Mouse (Mus musculus): ENCODE measurements around the gene Tlr9. TPM values are rescaled to one million over a fixed set of nuclear protein-coding genes. Genes with fewer than 3 reads are reported as not detected.

Gene Tlr9
- polyA plus RNA-seq, 1 experiment, result not detected

- H3K4me1 ChIP-seq (ENCODE audit: control insufficient read depth, insufficient read depth, low read length), result peaks cover 10% of the 10 kb centered on the region
- TF ChIP-seq POLR2A (IDR thresholded peaks at IDR 0.05; ENCODE audit: insufficient read depth, low read depth, low read length) (no peak), CTCF (IDR thresholded peaks at IDR 0.05; ENCODE audit: insufficient read depth, low read depth, low read length) (no peak)
- no peak overlapping the region for H3K27ac ChIP-seq (ENCODE audit: insufficient read depth, low read depth, low read length)
- 64% methylated on average over 24 of the region's 24 CpGs for WGBS
- peak overlapping the region; percentile 44 for H3K4me3 ChIP-seq (ENCODE audit: insufficient read depth, low read depth, low read length)
Measured at GRCm38 (mm10) chr9:106225469-106226150, 3.2 kb downstream of the Tlr9 start.

DNA sequence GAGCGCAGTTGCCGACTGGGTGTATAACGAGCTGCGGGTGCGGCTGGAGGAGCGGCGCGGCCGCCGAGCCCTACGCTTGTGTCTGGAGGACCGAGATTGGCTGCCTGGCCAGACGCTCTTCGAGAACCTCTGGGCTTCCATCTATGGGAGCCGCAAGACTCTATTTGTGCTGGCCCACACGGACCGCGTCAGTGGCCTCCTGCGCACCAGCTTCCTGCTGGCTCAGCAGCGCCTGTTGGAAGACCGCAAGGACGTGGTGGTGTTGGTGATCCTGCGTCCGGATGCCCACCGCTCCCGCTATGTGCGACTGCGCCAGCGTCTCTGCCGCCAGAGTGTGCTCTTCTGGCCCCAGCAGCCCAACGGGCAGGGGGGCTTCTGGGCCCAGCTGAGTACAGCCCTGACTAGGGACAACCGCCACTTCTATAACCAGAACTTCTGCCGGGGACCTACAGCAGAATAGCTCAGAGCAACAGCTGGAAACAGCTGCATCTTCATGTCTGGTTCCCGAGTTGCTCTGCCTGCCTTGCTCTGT lies 3.8 kb downstream of the Tlr9 start:
- TF ChIP-seq POLR2A (IDR thresholded peaks at IDR 0.05; ENCODE audit: insufficient read depth, low read depth, low read length) (0 out of 2 replicates have a peak, but pooled peaks have one; percentile 16), CTCF (IDR thresholded peaks at IDR 0.05; ENCODE audit: insufficient read depth, low read depth, low read length) (peak; percentile 29; the same call in 1 of the 2 replicates)
- no peak overlapping the region for H3K27ac ChIP-seq (ENCODE audit: insufficient read depth, low read depth, low read length)

DNA sequence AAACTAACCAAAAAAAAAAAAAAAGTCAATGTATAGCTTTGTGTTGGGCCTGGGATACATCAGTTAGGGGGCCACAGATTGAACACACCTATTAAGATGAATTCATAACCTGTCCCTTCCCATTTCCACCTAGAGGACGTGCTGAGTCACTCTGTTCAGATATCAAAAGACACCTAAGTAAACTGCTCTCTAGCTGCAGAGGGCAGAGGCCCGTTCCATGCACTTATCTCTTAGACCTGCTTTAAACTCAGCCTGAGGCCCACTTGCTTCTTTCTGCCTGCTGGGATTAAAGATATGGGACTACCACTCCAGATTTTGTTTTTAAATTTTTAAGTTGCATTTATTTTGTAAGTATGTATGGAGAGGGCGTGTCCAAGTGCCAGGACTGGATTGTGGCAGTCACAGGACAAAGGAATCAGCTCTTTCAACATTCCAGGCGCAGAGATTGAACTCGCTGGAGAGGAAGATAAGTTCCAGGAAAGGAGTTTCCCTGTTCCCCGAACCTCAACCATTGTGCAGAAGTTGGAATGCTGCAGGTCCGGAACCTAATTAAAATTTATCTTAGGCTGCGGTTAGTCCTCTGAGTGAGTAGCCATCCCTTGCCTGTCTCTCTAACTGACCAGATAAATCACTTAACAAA lies 5.5 kb downstream of the Tlr9 start:
- peaks cover 10% of the 10 kb centered on the region for H3K4me1 ChIP-seq (ENCODE audit: control insufficient read depth, insufficient read depth, low read length)
- TF ChIP-seq CTCF (IDR thresholded peaks at IDR 0.05; ENCODE audit: insufficient read depth, low read depth, low read length), result no peak
- TF ChIP-seq POLR2A (IDR thresholded peaks at IDR 0.05; ENCODE audit: insufficient read depth, low read depth, low read length), result no peak
- no peak overlapping the region for H3K27ac ChIP-seq (ENCODE audit: insufficient read depth, low read depth, low read length)
- WGBS, result 85% methylated on average over 8 of the region's 8 CpGs
- no peak overlapping the region for H3K4me3 ChIP-seq (ENCODE audit: insufficient read depth, low read depth, low read length)

More for the DNA sequence above, 3.8 kb downstream of the Tlr9 start:
- 7% methylated on average over 34 of the region's 34 CpGs for WGBS
- peak overlapping the region; percentile 44 for H3K4me3 ChIP-seq (ENCODE audit: insufficient read depth, low read depth, low read length)
- peaks cover 10% of the 10 kb centered on the region for H3K4me1 ChIP-seq (ENCODE audit: control insufficient read depth, insufficient read depth, low read length)

DNA sequence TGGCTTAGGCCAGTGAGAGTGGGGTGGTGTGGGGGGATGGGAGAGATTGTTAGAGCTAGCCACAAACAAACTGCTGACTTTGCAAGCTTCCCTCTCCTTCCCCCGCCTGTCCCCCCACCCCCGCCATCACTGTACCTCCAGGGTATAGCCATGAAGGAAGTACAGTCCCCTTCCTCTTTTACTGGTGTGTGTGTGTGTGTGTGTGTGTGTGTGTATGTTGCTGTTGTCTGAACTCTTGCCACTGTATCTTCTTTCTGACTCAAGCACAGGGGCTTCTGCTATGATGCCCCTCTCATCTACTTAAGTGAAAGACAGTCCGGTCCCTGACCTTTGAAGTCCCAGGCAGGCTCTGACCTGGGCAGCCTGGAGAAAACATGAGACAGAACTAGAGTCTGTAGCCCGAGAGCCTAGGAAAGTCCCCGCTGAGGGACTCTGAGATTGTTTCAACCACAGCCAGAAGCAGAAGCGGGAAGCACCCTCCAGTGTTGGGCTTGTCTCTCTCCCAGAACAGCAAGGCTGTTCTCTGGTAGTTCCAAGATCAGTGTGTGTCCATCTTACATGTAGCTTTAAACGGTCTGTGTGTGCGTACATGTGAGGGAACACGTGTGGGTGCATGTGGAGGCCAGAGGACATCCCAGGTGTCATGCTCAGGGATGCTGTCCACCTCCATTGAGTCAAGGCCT lies 7.8 kb downstream of the Tlr9 start:
- no peak overlapping the region for H3K4me3 ChIP-seq (ENCODE audit: insufficient read depth, low read depth, low read length)
- H3K27ac ChIP-seq (ENCODE audit: insufficient read depth, low read depth, low read length), result no peak overlapping the region; the same call in 1 of the 2 replicates
- H3K4me1 ChIP-seq (ENCODE audit: control insufficient read depth, insufficient read depth, low read length), result peaks cover 18% of the 10 kb centered on the region
- TF ChIP-seq POLR2A (IDR thresholded peaks at IDR 0.05; ENCODE audit: insufficient read depth, low read depth, low read length) (no peak), CTCF (IDR thresholded peaks at IDR 0.05; ENCODE audit: insufficient read depth, low read depth, low read length) (no peak)
- 85% methylated on average over 9 of the region's 9 CpGs for WGBS

DNA sequence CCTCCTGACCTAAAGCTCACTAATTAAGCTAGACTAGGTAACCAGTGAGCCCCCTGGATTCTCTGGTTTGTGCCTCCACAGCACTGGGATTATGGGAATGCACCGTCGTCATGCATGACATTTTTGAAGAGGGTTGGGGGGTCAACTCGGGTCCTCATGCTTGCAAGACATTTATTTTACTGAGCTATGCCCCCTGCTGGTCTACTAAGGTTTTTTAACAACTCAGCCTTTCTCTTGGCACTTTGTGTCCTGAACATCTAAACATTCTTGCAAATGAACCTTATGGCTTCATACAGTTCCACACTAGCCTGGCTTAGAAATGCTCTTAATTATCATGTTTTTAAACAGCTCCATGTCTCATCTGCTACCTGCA lies 8.3 kb downstream of the Tlr9 start:
- 55% methylated on average over 3 of the region's 3 CpGs for WGBS
- H3K27ac ChIP-seq (ENCODE audit: insufficient read depth, low read depth, low read length), result no peak overlapping the region; the same call in 1 of the 2 replicates
- H3K4me1 ChIP-seq (ENCODE audit: control insufficient read depth, insufficient read depth, low read length), result peaks cover 20% of the 10 kb centered on the region
- TF ChIP-seq POLR2A (IDR thresholded peaks at IDR 0.05; ENCODE audit: insufficient read depth, low read depth, low read length) (no peak), CTCF (IDR thresholded peaks at IDR 0.05; ENCODE audit: insufficient read depth, low read depth, low read length) (no peak; the same call in 1 of the 2 replicates)
- no peak overlapping the region for H3K4me3 ChIP-seq (ENCODE audit: insufficient read depth, low read depth, low read length)

DNA sequence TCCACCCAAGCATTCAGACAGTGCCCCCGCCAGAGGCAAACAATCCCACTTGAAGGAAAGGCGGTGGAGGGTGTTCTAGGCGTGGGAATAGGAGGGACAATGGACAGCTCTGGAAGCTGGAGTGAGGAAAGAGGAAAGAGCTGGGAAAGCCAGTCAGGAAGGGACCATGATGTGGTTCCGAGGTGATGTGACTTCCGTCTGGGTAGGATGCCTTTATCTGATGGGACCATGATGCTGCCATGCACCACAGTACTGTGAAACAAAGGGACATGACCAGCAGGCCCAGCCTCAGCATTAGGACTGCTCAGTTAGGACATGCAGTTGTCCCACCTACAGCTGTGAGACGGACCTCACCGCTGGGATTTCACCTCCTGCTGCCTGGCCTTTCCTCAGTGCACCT lies 8.8 kb downstream of the Tlr9 start:
- Histone ChIP-seq H3K4me3 (ENCODE audit: insufficient read depth, low read depth, low read length) (no peak overlapping the region), H3K27ac (ENCODE audit: insufficient read depth, low read depth, low read length) (no peak overlapping the region), H3K4me1 (ENCODE audit: control insufficient read depth, insufficient read depth, low read length) (peaks cover 18% of the 10 kb centered on the region)
- TF ChIP-seq POLR2A (IDR thresholded peaks at IDR 0.05; ENCODE audit: insufficient read depth, low read depth, low read length), result no peak
- TF ChIP-seq CTCF (IDR thresholded peaks at IDR 0.05; ENCODE audit: insufficient read depth, low read depth, low read length), result no peak
- 84% methylated on average over 7 of the region's 7 CpGs for WGBS

- TF ChIP-seq POLR2A (IDR thresholded peaks at IDR 0.05; ENCODE audit: insufficient read depth, low read depth, low read length), result no peak
- no peak for TF ChIP-seq CTCF (IDR thresholded peaks at IDR 0.05; ENCODE audit: insufficient read depth, low read depth, low read length)
- no peak overlapping the region for H3K4me3 ChIP-seq (ENCODE audit: insufficient read depth, low read depth, low read length)
- H3K4me1 ChIP-seq (ENCODE audit: control insufficient read depth, insufficient read depth, low read length), result peaks cover 19% of the 10 kb centered on the region
- no peak overlapping the region for H3K27ac ChIP-seq (ENCODE audit: insufficient read depth, low read depth, low read length)
- 88% methylated on average over 4 of the region's 4 CpGs for WGBS
Measured at GRCm38 (mm10) chr9:106231816-106232215, 9.4 kb downstream of the Tlr9 start.

- H3K27ac ChIP-seq (ENCODE audit: insufficient read depth, low read depth, low read length), result no peak overlapping the region
- H3K4me3 ChIP-seq (ENCODE audit: insufficient read depth, low read depth, low read length), result no peak overlapping the region
- no peak for TF ChIP-seq CTCF (IDR thresholded peaks at IDR 0.05; ENCODE audit: insufficient read depth, low read depth, low read length)
- peaks cover 19% of the 10 kb centered on the region for H3K4me1 ChIP-seq (ENCODE audit: control insufficient read depth, insufficient read depth, low read length)
- WGBS, result 88% methylated on average over 3 of the region's 3 CpGs
Measured at GRCm38 (mm10) chr9:106232956-106233355, 10.6 kb downstream of the Tlr9 start.

DNA sequence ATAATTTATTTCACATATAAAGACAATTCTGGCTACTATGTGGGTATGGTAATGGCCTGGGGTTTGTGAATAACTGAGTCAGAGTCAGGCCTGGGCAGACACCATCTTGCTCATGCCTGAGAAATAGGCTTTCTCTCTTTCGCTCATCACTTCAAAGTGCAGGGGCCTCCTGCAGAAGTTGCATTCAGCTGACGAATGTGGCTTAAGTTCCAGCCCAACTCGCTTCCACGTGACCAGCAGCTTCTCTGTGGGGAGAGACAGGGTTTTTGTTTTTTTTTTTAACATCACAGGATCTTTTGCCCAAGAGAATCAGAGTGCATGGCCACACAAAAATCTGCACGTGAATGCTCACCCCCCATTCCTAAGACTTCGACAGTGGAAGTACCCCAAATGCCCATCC lies 11.6 kb downstream of the Tlr9 start:
- H3K4me1 ChIP-seq (ENCODE audit: control insufficient read depth, insufficient read depth, low read length), result peaks cover 19% of the 10 kb centered on the region
- 71% methylated on average over 6 of the region's 6 CpGs for WGBS
- TF ChIP-seq CTCF (IDR thresholded peaks at IDR 0.05; ENCODE audit: insufficient read depth, low read depth, low read length), result no peak
- TF ChIP-seq POLR2A (IDR thresholded peaks at IDR 0.05; ENCODE audit: insufficient read depth, low read depth, low read length), result no peak
- H3K4me3 ChIP-seq (ENCODE audit: insufficient read depth, low read depth, low read length), result no peak overlapping the region
- no peak overlapping the region for H3K27ac ChIP-seq (ENCODE audit: insufficient read depth, low read depth, low read length)
